15 mouse cellular contexts compared by ENCODE assay signal in the genomic region with DNA sequence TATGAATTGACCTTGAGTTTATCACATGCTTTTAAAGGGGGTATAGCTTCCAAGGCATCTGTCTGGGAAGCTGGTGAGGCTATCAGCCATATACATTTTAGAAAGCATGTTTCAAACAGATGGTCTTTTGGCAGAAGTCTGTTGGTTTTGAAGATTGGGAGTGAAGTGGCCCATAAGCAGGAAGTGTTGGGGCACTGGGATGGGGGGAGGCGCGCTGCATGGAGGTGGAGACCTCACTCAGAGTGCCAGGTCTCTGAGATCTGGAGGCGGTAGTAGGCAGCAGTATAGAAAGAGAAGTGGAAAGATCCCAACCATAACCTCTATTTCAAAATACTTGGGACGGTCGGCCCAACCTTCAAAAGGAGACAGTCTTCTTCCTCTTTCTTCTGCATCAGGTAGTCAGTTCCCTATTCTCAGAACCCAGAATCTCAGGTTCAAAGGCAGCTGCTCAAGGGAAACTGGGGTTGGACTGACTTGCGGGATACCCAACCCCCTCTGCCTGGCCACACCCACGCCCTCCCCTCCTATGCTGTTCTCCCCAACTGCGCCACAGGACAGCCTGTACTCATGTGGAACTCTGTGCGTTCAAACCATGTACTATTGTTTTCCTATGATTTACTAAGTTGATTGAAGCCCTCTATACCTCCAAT. TPM values are rescaled to one million over a fixed set of nuclear protein-coding genes. Genes with fewer than 3 reads are reported as not detected.
DNase-seq lines count a peak whose midpoint lies in the region; ATAC-seq and TF ChIP-seq lines count a peak whose summit lies in the region.
"Had no signal": no experiment of that assay in that cellular context is flagged by ENCODE, and none has a peak within 500 bp of the region (broad histone marks: within the 10 kb centered on the region; RNA-seq: fewer than 3 reads in every experiment).

No protein-coding gene starts in this region.

- no peak for TF ChIP-seq EP300 in lung, postnatal 0 days (IDR thresholded peaks at IDR 0.05)

- H3K4me1 ChIP-seq in lung, postnatal 0 days (ENCODE audit: insufficient read depth, low read depth, low read length) = no peaks in the 10 kb centered on the region
- H3K4me1 ChIP-seq in hindbrain, embryonic 16.5 days (ENCODE audit: control insufficient read depth, insufficient read depth, low read depth, low read length) = no peaks in the 10 kb centered on the region
- H3K4me1 ChIP-seq: neural tube, embryonic 12.5 days had no signal

- no peak overlapping the region for H3K4me3 ChIP-seq in lung, postnatal 0 days (ENCODE audit: low read depth, low read length)
- no peak overlapping the region for H3K4me3 ChIP-seq in hindbrain, embryonic 16.5 days (ENCODE audit: low read length)
- H3K4me3 ChIP-seq: gastrocnemius, adult 2 months; left cerebral cortex, adult 2 months; neural tube, embryonic 12.5 days had no signal

- no peak for TF ChIP-seq CTCF in lung, postnatal 0 days (IDR thresholded peaks at IDR 0.05)

- no peak for ATAC-seq in lung, postnatal 0 days
- ATAC-seq in hematopoietic stem cell, adult 5-6 weeks (replicated peaks in 1 of 2; ENCODE audit: insufficient read depth in 1 of 2, low FRiP score in 2 of 2, low TSS enrichment in 1 of 2, low read depth in 1 of 2, poor library complexity in 2 of 2, severe bottlenecking in 2 of 2) = peak; percentile 86 to 89
- peak; percentile 57; the same call in 1 of the 2 replicates for ATAC-seq in megakaryocyte-erythroid progenitor cell, adult 5-6 weeks (replicated peaks; ENCODE audit: low FRiP score, low TSS enrichment, poor library complexity, severe bottlenecking)
- ATAC-seq in hindbrain, embryonic 16.5 days = no peak
- ATAC-seq: hindbrain, postnatal 0 days had no signal

- H3K9me3 ChIP-seq in lung, postnatal 0 days (ENCODE audit: low read length) = no peaks in the 10 kb centered on the region
- peaks cover 4% of the 10 kb centered on the region; the same call in 1 of the 2 replicates for H3K9me3 ChIP-seq in hindbrain, embryonic 16.5 days (ENCODE audit: control insufficient read depth, low read length)
- H3K9me3 ChIP-seq: neural tube, embryonic 12.5 days had no signal

- H3K27me3 ChIP-seq in lung, postnatal 0 days (replicated peaks; ENCODE audit: insufficient read depth, low read length) = no peaks in the 10 kb centered on the region
- no peaks in the 10 kb centered on the region; the same call in 1 of the 2 replicates for H3K27me3 ChIP-seq in hindbrain, embryonic 16.5 days (replicated peaks; ENCODE audit: control insufficient read depth, insufficient read depth, low read length)
- H3K27me3 ChIP-seq: neural tube, embryonic 12.5 days had no signal

- H3K4me2 ChIP-seq in lung, postnatal 0 days (replicated peaks; ENCODE audit: low read depth, low read length) = no peak overlapping the region
- H3K4me2 ChIP-seq in hindbrain, embryonic 16.5 days (ENCODE audit: low read length) = no peak overlapping the region
- H3K4me2 ChIP-seq: neural tube, embryonic 12.5 days had no signal

- no peak overlapping the region for H3K27ac ChIP-seq in lung, postnatal 0 days (ENCODE audit: low read length)
- no peak overlapping the region for H3K27ac ChIP-seq in hindbrain, embryonic 16.5 days (ENCODE audit: low read depth, low read length)
- H3K27ac ChIP-seq: gastrocnemius, adult 2 months; hindbrain, postnatal 0 days; left cerebral cortex, adult 2 months; neural tube, embryonic 12.5 days had no signal

- no peaks in the 10 kb centered on the region for H3K36me3 ChIP-seq in lung, postnatal 0 days (ENCODE audit: insufficient read depth, low read length)
- no peaks in the 10 kb centered on the region for H3K36me3 ChIP-seq in hindbrain, embryonic 16.5 days (ENCODE audit: control insufficient read depth, insufficient read depth, low read length)
- H3K36me3 ChIP-seq: neural tube, embryonic 12.5 days had no signal

- H3K9ac ChIP-seq in lung, postnatal 0 days (replicated peaks; ENCODE audit: low read depth) = no peak overlapping the region
- no peak overlapping the region for H3K9ac ChIP-seq in hindbrain, embryonic 16.5 days (ENCODE audit: low read depth, low read length)
- H3K9ac ChIP-seq: neural tube, embryonic 12.5 days had no signal

- WGBS in lung, postnatal 0 days = 56% methylated on average over 9 of the region's 9 CpGs
- WGBS in hindbrain, embryonic 16.5 days = 71% methylated on average over 9 of the region's 9 CpGs

- peak; percentile 40 for DNase-seq in lung, postnatal 0 days (ENCODE audit: low spot score)
- DNase-seq in lung, adult 18-20 months = no peak
- DNase-seq in thymus, postnatal 36 days = peak; percentile 24 to 37
- DNase-seq in cerebellum, postnatal 14 days = no peak
- no peak for DNase-seq in layer of hippocampus, postnatal 10 days (ENCODE audit: low spot score in 2 of 2)
- DNase-seq: adrenal gland, postnatal 14 days; gastrocnemius, adult 2 months; midbrain, embryonic 14.5 days; right cerebral cortex, adult 18-20 months had no signal

RNA-seq across cellular contexts. Expression of a gene that starts 23.6 kb away (rescaled TPM):
- 9.6 and 9.9 TPM in 2 replicates for polyA plus RNA-seq in lung, postnatal 0 days (2015; fragmentation: Nextera tagmentation; extraction: Ambion mirVana)
- 66.3 and 71.1 TPM in 2 replicates for total RNA-seq in hematopoietic stem cell, adult 5-6 weeks (2017)
- 45.8 and 57.1 TPM in 2 replicates for total RNA-seq in megakaryocyte-erythroid progenitor cell, adult 5-6 weeks (2014; fragmentation: Nextera tagmentation)
- total RNA-seq in megakaryocyte-erythroid progenitor cell, adult 5-6 weeks (2017) = 82.8 and 85.8 TPM in 2 replicates
- 10 to 100 TPM; 31.9 to 32.1 TPM for total RNA-seq in layer of hippocampus, postnatal 10 days (2021)
- 6.2 and 10.0 TPM in 2 replicates for polyA plus RNA-seq in hindbrain, embryonic 16.5 days (2015; fragmentation: Nextera tagmentation; extraction: Ambion mirVana)

Comparison
In these comparisons a context has a peak if more than half of its experiments do, and no peak if none do; other contexts are left out.
1. DNase-seq: peak in lung, postnatal 0 days (single experiment) and thymus, postnatal 36 days (2 of 2); none in lung, adult 18-20 months (0 of 2), cerebellum, postnatal 14 days (0 of 2) and layer of hippocampus, postnatal 10 days (0 of 2).
2. ATAC-seq: peak in hematopoietic stem cell, adult 5-6 weeks (2 of 2) and megakaryocyte-erythroid progenitor cell, adult 5-6 weeks (single experiment); none in lung, postnatal 0 days (single experiment) and hindbrain, embryonic 16.5 days (single experiment).